Mouse (Mus musculus): ENCODE results near the gene Nenf.

Gene Nenf

DNA sequence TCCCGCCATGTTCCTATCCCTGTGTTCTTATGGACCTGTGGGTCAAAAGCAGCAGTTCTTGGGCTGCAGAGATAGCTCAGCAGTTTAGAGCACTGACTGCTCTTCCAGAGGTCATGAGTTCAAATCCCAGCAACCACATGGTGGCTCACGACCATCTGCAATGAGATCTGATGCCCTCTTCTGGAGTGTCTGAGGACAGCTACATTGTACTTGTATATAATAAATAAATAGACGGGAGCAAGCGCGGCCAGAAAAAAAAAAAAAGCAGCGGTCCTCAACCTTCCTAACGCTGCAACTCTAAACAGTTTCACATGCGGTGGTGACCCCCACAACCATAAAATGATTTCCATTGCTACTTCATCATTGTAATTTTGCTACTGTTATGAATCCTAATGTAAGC is 1.2 kb downstream of the Nenf start:
- no peak for DNase-seq

- DNase-seq, result no peak
Measured at GRCm38 (mm10) chr1:191313926-191314325, 4.1 kb downstream of the Nenf start.

GRCm38 (mm10) chr1:191313158-191313557 is 4.8 kb downstream of the Nenf start:
- DNase-seq, result no peak

GRCm38 (mm10) chr1:191312513-191312941 is 5.5 kb downstream of the Nenf start:
- peak; percentile 91 for DNase-seq

DNA sequence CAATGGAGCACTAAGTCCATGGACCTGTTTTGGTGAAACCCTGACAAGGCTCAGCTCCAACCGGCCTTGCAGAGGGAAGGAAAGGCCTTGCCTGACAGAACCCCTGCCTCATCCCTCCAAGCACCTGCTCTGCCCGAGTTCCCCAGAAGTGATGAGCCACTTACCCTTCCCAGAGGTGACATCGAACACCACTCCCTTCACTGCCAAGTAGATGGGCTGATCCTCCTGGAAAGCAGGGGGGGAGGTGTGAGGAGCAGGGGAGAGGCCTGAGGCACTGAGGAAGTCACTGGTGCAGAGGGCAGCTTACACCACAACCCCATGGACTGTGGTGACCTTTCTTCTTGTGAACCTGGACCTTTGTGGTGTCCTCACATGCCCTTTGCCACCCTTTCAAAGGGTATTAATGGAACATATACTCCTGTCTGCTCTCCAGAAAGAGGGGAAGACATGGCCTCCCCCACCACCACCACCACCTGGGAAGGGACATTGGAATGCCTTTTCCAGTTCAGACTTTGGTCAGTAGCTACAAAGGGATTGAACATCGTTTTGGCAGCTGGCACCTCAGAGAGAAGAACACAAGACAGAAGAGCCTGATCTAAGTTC is 6.6 kb downstream of the Nenf start:
- DNase-seq, result no peak

DNA sequence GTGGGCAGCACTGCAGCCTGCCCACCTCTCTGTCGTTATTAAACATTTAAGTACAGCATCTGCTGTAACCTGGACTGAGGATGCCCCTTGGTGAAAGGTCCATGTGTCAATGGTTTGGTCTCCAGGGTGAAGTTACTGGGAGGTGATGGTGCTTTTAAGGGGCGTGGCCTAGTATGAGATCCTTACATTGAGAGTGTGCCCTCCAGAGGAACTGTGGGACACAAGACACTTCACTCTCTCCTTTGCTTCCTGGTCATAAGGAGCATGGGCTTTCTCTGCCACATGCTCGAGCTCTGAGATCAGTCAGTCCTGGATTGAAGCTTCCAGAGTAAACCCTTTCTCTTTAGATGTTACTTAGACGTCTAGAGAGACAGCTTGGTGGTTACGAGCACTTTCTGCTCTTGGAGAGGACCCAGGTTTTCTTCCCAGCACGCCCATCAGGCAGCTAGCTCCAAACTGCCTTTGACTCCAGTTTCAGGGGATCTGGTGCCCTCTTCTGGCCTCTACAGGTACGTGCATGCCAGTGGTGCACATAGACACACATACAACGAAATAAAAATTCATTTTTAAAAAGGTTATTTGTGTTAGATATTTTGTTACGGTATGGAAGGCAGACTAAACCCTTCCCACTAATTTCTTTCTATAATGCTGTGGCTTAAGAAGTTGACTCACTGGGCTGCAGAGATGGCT is 10.1 kb downstream of the Nenf start:
- no peak for DNase-seq

- no peak for DNase-seq
Measured at GRCm38 (mm10) chr1:191306316-191306715, 11.7 kb downstream of the Nenf start.

- no peak for DNase-seq
Measured at GRCm38 (mm10) chr1:191305610-191306009, 12.4 kb downstream of the Nenf start.

GRCm38 (mm10) chr1:191304216-191304615 is 13.8 kb downstream of the Nenf start:
- DNase-seq, result no peak

DNA sequence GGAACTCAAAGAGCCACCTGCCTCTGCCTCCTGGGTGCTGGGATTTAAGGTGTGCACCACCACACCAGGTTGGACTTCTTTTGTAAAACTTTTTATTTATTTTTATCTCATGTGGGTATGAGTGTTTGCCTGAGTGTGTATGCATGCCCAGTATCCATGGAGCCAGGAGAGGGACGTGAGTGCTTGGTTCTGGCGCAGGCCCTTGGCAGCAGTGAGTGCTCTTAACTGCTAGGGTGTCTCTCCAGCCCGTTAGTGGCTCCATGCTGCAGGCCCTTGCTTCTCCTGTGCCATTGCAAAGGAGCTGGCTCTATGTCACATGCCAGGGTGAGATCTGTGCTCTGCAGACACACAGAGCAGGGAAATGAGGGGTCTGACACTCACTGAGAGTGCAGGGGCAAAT is 14.3 kb downstream of the Nenf start:
- no peak for DNase-seq

- DNase-seq, result no peak
Measured at GRCm38 (mm10) chr1:191301903-191302302, 16.1 kb downstream of the Nenf start.

DNA sequence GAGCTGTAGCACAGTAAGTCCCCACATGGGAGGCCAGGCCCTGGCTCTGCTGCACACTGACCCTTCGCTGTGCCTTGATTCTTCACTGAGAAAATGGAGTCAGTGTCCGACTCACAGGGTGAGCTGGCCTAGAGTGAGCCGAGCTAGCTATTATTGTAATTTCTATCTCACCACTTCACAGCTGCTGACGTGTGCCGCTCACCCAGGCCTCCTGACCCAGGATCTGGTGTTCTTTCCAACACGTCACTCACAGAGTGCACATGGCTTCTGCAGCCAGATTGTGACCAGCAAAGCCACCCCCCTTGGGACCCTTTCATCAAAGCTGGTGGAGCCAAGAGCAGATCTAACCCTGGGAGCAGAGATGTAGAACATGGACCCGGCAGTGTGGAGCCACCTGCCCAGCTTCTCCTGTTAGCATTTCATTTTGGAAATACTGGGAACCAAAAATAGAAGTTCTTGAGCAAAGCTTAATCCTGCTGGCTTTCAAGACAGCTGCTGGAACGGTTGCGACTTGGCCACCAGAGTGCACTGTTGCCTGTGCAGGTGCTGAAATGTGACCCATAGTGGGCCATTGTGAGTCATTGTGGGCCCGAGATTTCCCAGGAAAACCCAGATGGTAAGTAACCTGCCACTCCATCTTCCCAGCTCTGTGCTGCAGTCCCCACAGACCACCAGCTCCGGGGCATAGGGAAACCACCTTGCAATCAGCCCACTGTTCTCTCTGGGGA is 18.6 kb downstream of the Nenf start:
- peak; percentile 55 for DNase-seq

GRCm38 (mm10) chr1:191298304-191298703 is 19.7 kb downstream of the Nenf start:
- no peak for DNase-seq

- DNase-seq, result peak; percentile 59
Measured at GRCm38 (mm10) chr1:191296445-191296844, 21.5 kb downstream of the Nenf start.

DNA sequence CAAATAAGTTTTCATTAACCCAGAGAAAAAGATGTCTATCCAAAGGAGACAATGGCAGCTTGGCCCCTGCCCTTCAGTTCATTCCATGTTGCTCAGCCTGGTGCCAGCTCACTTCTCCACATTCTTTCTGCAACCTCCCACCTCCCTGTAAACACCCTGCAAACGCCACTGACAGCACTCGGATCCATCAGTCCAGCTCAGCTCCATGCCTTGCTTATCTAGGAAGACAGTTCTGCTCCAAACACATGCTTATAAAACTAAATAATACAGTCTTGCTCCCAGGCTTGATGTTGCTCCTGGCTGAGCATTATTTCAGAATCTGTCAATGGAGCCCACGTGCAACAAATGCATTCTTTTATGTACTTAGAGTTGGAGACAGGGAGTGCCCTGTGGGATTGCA is 22.2 kb downstream of the Nenf start:
- no peak for DNase-seq

- DNase-seq, result no peak
Measured at GRCm38 (mm10) chr1:191293996-191294795, 23.8 kb downstream of the Nenf start.

GRCm38 (mm10) chr1:191293051-191293450 is 24.9 kb downstream of the Nenf start:
- no peak for DNase-seq

DNA sequence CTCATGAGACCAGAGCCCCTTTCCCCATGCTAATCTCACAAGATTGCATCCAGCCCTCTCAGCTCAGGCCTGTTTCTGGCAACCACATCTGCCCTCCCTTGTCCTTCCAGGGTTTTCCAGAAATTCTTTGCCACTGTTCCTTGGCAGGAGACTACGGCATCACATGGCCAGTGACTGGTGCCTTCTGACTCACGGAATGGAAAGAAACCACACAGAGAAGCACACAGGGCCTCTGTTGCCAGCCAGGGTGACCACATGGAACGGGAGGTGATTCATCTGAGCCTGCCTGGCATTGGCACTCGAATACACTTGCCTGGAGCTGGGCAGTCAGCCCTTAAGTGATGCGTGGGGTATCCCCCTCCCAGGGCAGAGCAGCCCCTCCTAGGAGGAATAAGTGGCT is 25.6 kb downstream of the Nenf start:
- DNase-seq, result peak; percentile 55

DNA sequence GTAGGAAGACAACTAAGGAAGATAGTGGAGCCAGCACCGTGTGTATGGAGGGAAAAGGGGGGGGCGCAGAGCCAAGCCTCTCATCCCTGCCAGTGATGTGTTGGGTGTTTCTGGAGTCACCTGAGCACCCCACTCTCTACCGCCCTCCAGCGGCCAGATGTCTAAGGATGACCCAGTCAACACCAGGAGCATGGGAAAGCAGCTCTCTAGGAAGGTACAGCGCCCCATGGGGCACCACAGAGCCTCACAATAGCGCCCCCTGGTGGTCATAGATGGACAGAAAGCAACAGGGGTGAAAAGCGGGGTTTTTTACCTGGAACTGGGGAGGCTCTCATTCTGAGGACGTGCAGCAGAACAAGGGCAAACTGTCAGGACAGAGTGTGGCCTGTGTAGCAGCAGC is 29.2 kb downstream of the Nenf start:
- peak; percentile 52 for DNase-seq

- DNase-seq, result no peak
Measured at GRCm38 (mm10) chr1:191284502-191284901, 33.5 kb downstream of the Nenf start.

DNA sequence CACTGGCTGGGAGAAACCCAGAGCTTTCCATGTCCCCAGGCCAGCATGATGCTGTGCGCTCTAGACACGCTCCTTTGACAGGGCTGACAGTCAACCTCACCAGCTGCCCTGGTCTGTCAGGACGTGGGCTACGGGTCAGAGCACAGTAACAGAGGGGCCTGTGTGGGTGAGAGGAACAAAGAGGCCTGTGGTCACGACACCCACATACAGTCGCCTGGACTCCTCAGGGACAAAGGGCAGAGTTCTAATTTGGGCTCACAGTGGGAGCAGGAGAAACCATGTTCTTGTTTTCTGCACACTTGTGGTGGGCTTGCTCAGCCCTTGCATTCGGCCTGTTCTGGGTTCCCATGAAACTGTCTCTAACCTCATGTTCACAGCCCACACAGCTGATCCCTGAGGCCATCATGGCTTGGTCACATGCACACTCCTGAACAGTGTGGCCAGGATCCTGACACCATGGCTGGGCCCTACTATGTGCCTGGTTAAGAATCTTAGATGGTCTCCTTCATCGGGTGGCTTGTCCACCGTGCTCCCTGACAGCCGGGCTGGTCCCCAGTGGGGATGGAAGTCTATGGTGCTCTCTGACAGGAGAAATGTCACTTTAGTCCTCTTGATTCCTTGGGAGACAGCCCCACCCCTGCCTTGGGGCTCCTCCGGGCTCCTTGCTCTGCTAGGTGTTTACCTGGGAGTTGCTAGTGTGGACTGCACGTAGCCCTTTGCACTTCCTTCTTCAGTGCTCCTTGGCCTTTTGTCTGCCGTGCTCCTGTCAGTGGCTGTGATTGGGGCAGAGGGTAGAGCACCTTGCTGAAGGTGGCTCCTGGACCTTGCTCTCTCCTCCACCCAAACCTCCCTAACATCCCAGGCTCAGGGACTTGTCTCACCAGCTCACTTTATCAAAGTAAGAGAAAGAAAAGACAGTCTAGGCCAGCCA is 34.6 kb downstream of the Nenf start:
- peak; percentile 21 for DNase-seq

DNA sequence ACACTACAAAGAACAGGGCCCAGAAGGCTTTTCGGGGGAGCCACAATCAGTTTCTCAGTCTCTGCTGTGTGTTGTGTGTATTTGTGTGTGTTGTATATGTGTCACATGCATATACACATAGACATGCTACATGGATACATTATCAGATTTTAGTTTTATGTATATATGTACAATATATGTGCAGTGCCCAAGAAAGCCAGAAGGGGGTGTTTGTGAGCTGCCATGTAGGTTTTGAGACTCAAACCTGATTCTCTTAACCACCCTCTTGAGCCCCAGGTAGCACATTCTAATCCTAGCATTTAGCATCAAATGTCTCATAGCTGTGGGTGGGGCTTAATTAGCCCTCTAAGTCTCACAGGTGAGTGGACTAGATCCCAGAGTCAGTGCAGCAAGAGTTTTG is 35.7 kb downstream of the Nenf start:
- no peak for DNase-seq
